Mouse (Mus musculus) liver, embryonic 14.5 days (tissue): Measurements from ENCODE around the gene Cela1. TPM values are rescaled to one million over a fixed set of nuclear protein-coding genes. Genes with fewer than 3 reads are reported as not detected.

ENCODE experiments used
- ATAC-seq: fragments of 200-750 bp; cut with Nextera tagmentation; 2 replicates; pipeline ENCODE4 v1.8.0; 2017; ENCODE audit warnings: moderate number of reproducible peaks, mild to moderate bottlenecking, moderate library complexity; ENCODE audit not compliant: insufficient read depth
- DNase-seq, 3 experiments: peaks; one replicate each; pipeline ENCODE4 v3.0.0-alpha.2; 2012 to 2013; ENCODE audit warnings: low read depth in 3 of 3, low spot score in 3 of 3
- H3K27ac ChIP-seq: fragments of 300-500 bp; sonication (generic); 2 replicates; pipeline ENCODE4 v1.5.1; 2014; ENCODE audit warnings: moderate library complexity, mild to moderate bottlenecking, control low read depth, inconsistent platforms
- H3K27me3 ChIP-seq: fragments of 300-500 bp; sonication (generic); 2 replicates; pipeline ENCODE4 v1.6.1; 2014; ENCODE audit warnings: mild to moderate bottlenecking, low read length, moderate library complexity; ENCODE audit not compliant: control insufficient read depth, insufficient read depth
- H3K36me3 ChIP-seq: fragments of 300-500 bp; sonication (generic); replicated peaks from 2 replicates; pipeline ENCODE4 v1.6.1; 2014; ENCODE audit warnings: low read depth; ENCODE audit not compliant: control insufficient read depth, insufficient read depth
- H3K4me1 ChIP-seq, 2 experiments: fragments of 200-500 bp in 1 of 2; fragments of 300-500 bp in 1 of 2; sonication (generic) in 1 of 2; replicated peaks; 2 replicates each; pipeline ENCODE4 v1.6.1; 2012 to 2014; ENCODE audit warnings: antibody characterized with exemption in 1 of 2, inconsistent platforms in 1 of 2, low read length in 1 of 2; ENCODE audit not compliant: control insufficient read depth in 2 of 2, insufficient read depth in 2 of 2
- H3K4me2 ChIP-seq: fragments of 300-500 bp; sonication (generic); 2 replicates; pipeline ENCODE4 v1.6.1; 2014; ENCODE audit warnings: low read depth, mild to moderate bottlenecking, control low read depth, moderate library complexity
- H3K4me3 ChIP-seq, 2 experiments: fragments of 200-500 bp in 1 of 2; fragments of 300-500 bp in 1 of 2; sonication (generic) in 1 of 2; 2 replicates each; pipeline ENCODE4 v1.5.1; 2012 to 2014; ENCODE audit warnings: low read depth in 2 of 2, low read length in 2 of 2, mild to moderate bottlenecking in 2 of 2, control low read depth in 1 of 2, inconsistent platforms in 1 of 2, moderate library complexity in 1 of 2; ENCODE audit not compliant: insufficient read depth in 1 of 2
- H3K9ac ChIP-seq: fragments of 300-500 bp; sonication (generic); replicated peaks from 2 replicates; pipeline ENCODE4 v1.6.1; 2014; ENCODE audit warnings: mild to moderate bottlenecking, control low read depth, moderate library complexity
- H3K9me3 ChIP-seq: fragments of 300-500 bp; sonication (generic); 2 replicates; pipeline ENCODE4 v1.6.1; 2016; ENCODE audit warnings: low read length, mixed read lengths; ENCODE audit not compliant: control insufficient read depth
- CTCF ChIP-seq: IDR thresholded peaks from 2 replicates; pipeline ENCODE4 v1.5.1; 2016; ENCODE audit warnings: antibody characterized with exemption, low read depth, control low read depth
- EP300 ChIP-seq: IDR thresholded peaks from 2 replicates; pipeline ENCODE4 v1.6.1; 2016; ENCODE audit warnings: antibody characterized with exemption, low read depth
- WGBS: fragments of 180-500 bp; shearing (Covaris S2); extraction: QIAGEN DNeasy Blood & Tissue Kit; methylation state at CpG from one replicate; pipeline ENCODE4 v1.1.7; 2014; ENCODE audit not compliant: insufficient replicate concordance; 5-methylcytosine and 5-hydroxymethylcytosine counted together
- microRNA-seq: library from miRNA; unstranded; fragments of <30 nt; microRNA quantifications from one replicate; pipeline ENCODE4, GENCODE M21; 2016
- polyA plus RNA-seq, 2 experiments: library from polyadenylated mRNA; depleted of rRNA in 1 of 2; stranded (reverse) in 1 of 2; unstranded in 1 of 2; fragments of >200 nt; fragmentation: Nextera tagmentation in 1 of 2; extraction: Ambion mirVana in 1 of 2; gene quantifications; 2 replicates each; pipeline versions ENCODE4 v1.2.1 to v1.2.3; 2012 to 2014

The Cela1 gene
- polyA plus RNA-seq, 2 experiments = 8.1 to 13.8 TPM

GRCm38 (mm10) chr15:100627287-100627686, 60.4 kb downstream of the Cela1 start:
- H3K4me2 ChIP-seq = no peak overlapping the region
- ATAC-seq (no peak), DNase-seq (no peak)
- H3K9ac ChIP-seq = no peak overlapping the region
- H3K27me3 ChIP-seq = no peaks in the 10 kb centered on the region
- WGBS = 28% methylated on average over 10 of the region's 10 CpGs
- no peaks in the 10 kb centered on the region for H3K9me3 ChIP-seq
- H3K4me1 ChIP-seq = peaks cover 0 to 11% of the 10 kb centered on the region in 2 experiments; a peak in 1 of 4 replicates
- no peaks in the 10 kb centered on the region for H3K36me3 ChIP-seq
- H3K27ac ChIP-seq = no peak overlapping the region
- TF ChIP-seq CTCF (no peak), EP300 (no peak)
- no peak overlapping the region for H3K4me3 ChIP-seq

GRCm38 (mm10) chr15:100624435-100624834, 63.3 kb downstream of the Cela1 start:
- Histone ChIP-seq H3K36me3 (peaks cover 14% of the 10 kb centered on the region), H3K9ac (no peak overlapping the region), H3K4me2 (no peak overlapping the region), H3K27me3 (no peaks in the 10 kb centered on the region), H3K27ac (no peak overlapping the region), H3K4me1 (peaks cover 0 to 5% of the 10 kb centered on the region in 2 experiments; a peak in 1 of 4 replicates), H3K9me3 (no peaks in the 10 kb centered on the region), H3K4me3 (no peak overlapping the region)
- DNase-seq (no peak), ATAC-seq (no peak)
- TF ChIP-seq EP300 (no peak), CTCF (no peak)
- 67% methylated on average over 3 of the region's 3 CpGs for WGBS

Small RNA genes within 50 kb of the gene (microRNA-seq; reads per million reads assigned to microRNA genes)
- not detected for gene Mir6961

Other genes starting within 250 kb of the Cela1 start
- gene Letmd1, start 218.9 kb downstream of the Cela1 start, polyA plus RNA-seq (2012; rRNA removed) = 15.2 and 18.1 TPM in 2 replicates
- 9.5 and 10.6 TPM in 2 replicates for gene Letmd1, start 218.9 kb downstream of the Cela1 start, polyA plus RNA-seq (2014; fragmentation: Nextera tagmentation; extraction: Ambion mirVana)
- 0.42 and 0.59 TPM in 2 replicates for gene Csrnp2, start 192.4 kb downstream of the Cela1 start, polyA plus RNA-seq (2012; rRNA removed)
- 0.58 and 0.78 TPM in 2 replicates for gene Csrnp2, start 192.4 kb downstream of the Cela1 start, polyA plus RNA-seq (2014; fragmentation: Nextera tagmentation; extraction: Ambion mirVana)
- gene Tfcp2, start 135.9 kb downstream of the Cela1 start, polyA plus RNA-seq (2012; rRNA removed) = 2.1 and 2.6 TPM in 2 replicates
- 2.5 and 2.6 TPM in 2 replicates for gene Tfcp2, start 135.9 kb downstream of the Cela1 start, polyA plus RNA-seq (2014; fragmentation: Nextera tagmentation; extraction: Ambion mirVana)
- gene Pou6f1, start 87.9 kb downstream of the Cela1 start, polyA plus RNA-seq (2012; rRNA removed) = 0.46 and 0.77 TPM in 2 replicates
- 0.19 and 0.39 TPM in 2 replicates for gene Pou6f1, start 87.9 kb downstream of the Cela1 start, polyA plus RNA-seq (2014; fragmentation: Nextera tagmentation; extraction: Ambion mirVana)
- gene Dazap2, start 72.6 kb downstream of the Cela1 start, polyA plus RNA-seq (2012; rRNA removed) = 104 and 107 TPM in 2 replicates
- gene Dazap2, start 72.6 kb downstream of the Cela1 start, polyA plus RNA-seq (2014; fragmentation: Nextera tagmentation; extraction: Ambion mirVana) = 178 and 182 TPM in 2 replicates
- 7.3 TPM in 2 replicates for gene Smagp, start 51.0 kb downstream of the Cela1 start, polyA plus RNA-seq (2012; rRNA removed)
- gene Smagp, start 51.0 kb downstream of the Cela1 start, polyA plus RNA-seq (2014; fragmentation: Nextera tagmentation; extraction: Ambion mirVana) = 6.8 and 7.0 TPM in 2 replicates
- gene Bin2, start 18.4 kb downstream of the Cela1 start, polyA plus RNA-seq (2012; rRNA removed) = 16.5 and 17.5 TPM in 2 replicates
- gene Bin2, start 18.4 kb downstream of the Cela1 start, polyA plus RNA-seq (2014; fragmentation: Nextera tagmentation; extraction: Ambion mirVana) = 12.7 and 15.2 TPM in 2 replicates
- gene Galnt6, start 41.5 kb upstream of the Cela1 start, polyA plus RNA-seq (2012; rRNA removed) = 0.36 and 0.47 TPM in 2 replicates
- 0.73 and 0.84 TPM in 2 replicates for gene Galnt6, start 41.5 kb upstream of the Cela1 start, polyA plus RNA-seq (2014; fragmentation: Nextera tagmentation; extraction: Ambion mirVana)
- 0.15 and 0.16 TPM in 2 replicates for gene Slc4a8, start 73.8 kb upstream of the Cela1 start, polyA plus RNA-seq (2012; rRNA removed)
- 0.30 and 0.55 TPM in 2 replicates for gene Slc4a8, start 73.8 kb upstream of the Cela1 start, polyA plus RNA-seq (2014; fragmentation: Nextera tagmentation; extraction: Ambion mirVana)
- 0.13 and 0.21 TPM in 2 replicates for gene Scn8a, start 181.9 kb upstream of the Cela1 start, polyA plus RNA-seq (2012; rRNA removed)
- gene Scn8a, start 181.9 kb upstream of the Cela1 start, polyA plus RNA-seq (2014; fragmentation: Nextera tagmentation; extraction: Ambion mirVana) = 0.41 TPM in 1 of 2 replicates, not detected in the other